Mouse (Mus musculus): ENCODE data around the gene Rps6ka5. TPM values are rescaled to one million over a fixed set of nuclear protein-coding genes. Genes with fewer than 3 reads are reported as not detected.

The Rps6ka5 gene
- total and polyA plus RNA-seq, 2 experiments from 2014 or later = 6.2 to 10.5 TPM

DNA sequence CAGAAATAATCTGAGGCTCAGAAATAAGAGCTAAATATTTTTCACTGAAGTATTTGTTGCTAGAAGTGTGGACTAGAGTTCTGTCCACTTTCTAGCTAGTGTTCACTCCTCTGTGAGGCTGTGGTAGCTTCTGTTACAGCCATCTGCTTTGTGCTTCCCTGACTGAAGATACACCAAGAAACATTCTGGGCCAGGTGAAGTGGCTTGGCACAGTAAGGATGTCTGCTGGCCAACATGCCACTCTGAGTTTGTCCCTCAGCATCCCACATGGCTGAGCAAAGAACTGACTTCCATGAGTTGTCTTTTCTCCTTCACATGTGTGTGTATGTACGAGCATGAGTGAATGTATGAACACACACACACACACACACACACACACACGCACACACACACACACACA, 147.6 kb downstream of the Rps6ka5 start:
- WGBS = 94% methylated on average over 2 of the region's 2 CpGs
- DNase-seq (ENCODE audit: low spot score) (peak; percentile 18), ATAC-seq (no peak)
- no peak overlapping the region for H3K27ac ChIP-seq
- no peaks in the 10 kb centered on the region for H3K27me3 ChIP-seq (ENCODE audit: insufficient read depth, low read length)
- TF ChIP-seq CTCF (IDR thresholded peaks at IDR 0.05; ENCODE audit: low read depth) = no peak
- H3K9me3 ChIP-seq (ENCODE audit: low read length) = no peaks in the 10 kb centered on the region
- H3K4me3 ChIP-seq (ENCODE audit: low read length) = no peak overlapping the region
- H3K36me3 ChIP-seq (ENCODE audit: insufficient read depth, low read length) = 0 out of 2 replicates have a peak, but pooled peaks cover under 1% of the 10 kb centered on the region
- H3K9ac ChIP-seq (replicated peaks; ENCODE audit: low read length) = no peak overlapping the region
- no peak overlapping the region for H3K4me2 ChIP-seq (ENCODE audit: low read depth, low read length)
- H3K4me1 ChIP-seq (ENCODE audit: insufficient read depth, low read length) = no peaks in the 10 kb centered on the region

DNA sequence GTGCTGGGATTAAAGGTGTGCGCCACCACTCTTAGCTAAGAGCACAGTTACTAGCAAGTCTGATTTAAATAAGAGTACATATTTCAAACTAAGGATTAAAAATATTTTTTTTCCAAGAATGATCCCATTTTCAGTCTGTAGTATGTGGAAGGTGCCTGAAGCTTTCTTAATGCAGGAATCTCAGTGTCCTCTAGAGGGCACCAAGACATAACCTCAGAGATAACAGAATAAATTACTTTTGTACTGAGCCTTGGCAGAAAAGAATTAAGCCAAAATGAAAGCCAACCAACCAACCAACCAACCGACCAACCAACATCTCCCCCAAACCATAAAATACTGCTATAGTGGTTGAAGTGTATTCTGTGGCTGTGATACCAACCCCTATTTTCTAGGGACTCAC, 148.5 kb downstream of the Rps6ka5 start:
- no peak overlapping the region for H3K4me3 ChIP-seq (ENCODE audit: low read length)
- DNase-seq (ENCODE audit: low spot score) (peak; percentile 81), ATAC-seq (peak; percentile 45; the same call in 1 of the 2 replicates)
- no peak overlapping the region for H3K27ac ChIP-seq
- H3K27me3 ChIP-seq (ENCODE audit: insufficient read depth, low read length) = no peaks in the 10 kb centered on the region
- 0 out of 2 replicates have a peak, but pooled peaks cover 7% of the 10 kb centered on the region for H3K36me3 ChIP-seq (ENCODE audit: insufficient read depth, low read length)
- no peak overlapping the region for H3K9ac ChIP-seq (replicated peaks; ENCODE audit: low read length)
- no peaks in the 10 kb centered on the region for H3K9me3 ChIP-seq (ENCODE audit: low read length)
- no peaks in the 10 kb centered on the region for H3K4me1 ChIP-seq (ENCODE audit: insufficient read depth, low read length)
- 52% methylated on average over 2 of the region's 2 CpGs for WGBS
- TF ChIP-seq CTCF (IDR thresholded peaks at IDR 0.05; ENCODE audit: low read depth) = peak; percentile 81
- no peak overlapping the region for H3K4me2 ChIP-seq (ENCODE audit: low read depth, low read length)

DNA sequence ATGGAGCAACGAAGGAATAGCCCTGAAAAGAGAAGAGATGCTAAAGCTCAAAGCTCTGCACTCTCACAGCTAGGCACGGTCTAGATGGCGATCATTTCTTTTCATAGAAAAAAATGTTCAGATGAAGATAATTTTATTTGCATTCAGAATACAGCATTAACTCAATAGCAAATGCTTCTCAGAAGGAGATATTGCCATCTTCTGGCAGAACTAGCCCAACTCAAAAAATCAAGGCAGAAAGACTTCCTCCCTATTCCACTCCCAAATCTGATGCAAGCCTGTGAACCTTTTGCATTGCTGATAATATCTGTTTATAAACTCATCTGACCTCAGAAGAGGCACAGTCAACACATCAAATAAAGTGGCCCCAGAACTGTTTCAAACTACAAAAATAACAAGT, 151.0 kb downstream of the Rps6ka5 start:
- Histone ChIP-seq H3K9ac (replicated peaks; ENCODE audit: low read length) (no peak overlapping the region), H3K4me2 (ENCODE audit: low read depth, low read length) (no peak overlapping the region), H3K27ac (no peak overlapping the region), H3K9me3 (ENCODE audit: low read length) (no peaks in the 10 kb centered on the region), H3K36me3 (ENCODE audit: insufficient read depth, low read length) (0 out of 2 replicates have a peak, but pooled peaks cover 11% of the 10 kb centered on the region), H3K27me3 (ENCODE audit: insufficient read depth, low read length) (no peaks in the 10 kb centered on the region), H3K4me1 (ENCODE audit: insufficient read depth, low read length) (no peaks in the 10 kb centered on the region), H3K4me3 (ENCODE audit: low read length) (no peak overlapping the region)
- TF ChIP-seq CTCF (IDR thresholded peaks at IDR 0.05; ENCODE audit: low read depth) = peak; percentile 40
- ATAC-seq = no peak
- 72% methylated on average over 3 of the region's 3 CpGs for WGBS
- peak; percentile 13 for DNase-seq (ENCODE audit: low spot score)

DNA sequence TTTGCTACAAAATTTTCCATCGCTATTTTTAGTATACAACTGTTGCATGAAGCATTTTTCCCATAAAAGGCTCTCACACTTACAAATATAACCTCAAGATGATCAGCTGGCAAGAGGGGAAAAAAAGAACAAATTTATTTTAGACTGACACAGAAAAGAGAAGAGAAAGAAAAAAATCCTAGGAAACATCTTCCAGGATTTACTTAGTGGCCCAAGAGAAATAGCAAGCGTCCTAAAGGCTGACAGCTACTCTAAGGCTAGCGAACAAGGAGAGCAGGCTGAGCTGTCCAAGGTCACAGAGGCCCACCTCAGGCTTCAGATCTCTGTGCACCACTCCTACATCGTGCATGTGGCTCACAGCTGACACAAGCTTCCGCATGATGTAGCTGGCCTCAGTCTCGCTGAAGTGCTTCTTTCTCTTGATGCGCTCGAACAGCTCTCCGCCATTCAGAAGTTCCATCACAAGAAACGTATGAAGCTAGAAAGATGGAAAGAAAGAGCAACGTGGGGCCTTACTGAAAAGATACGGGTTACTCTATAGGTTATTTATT, 156.2 kb downstream of the Rps6ka5 start:
- no peak for TF ChIP-seq CTCF (IDR thresholded peaks at IDR 0.05; ENCODE audit: low read depth)
- H3K4me3 ChIP-seq (ENCODE audit: low read length) = no peak overlapping the region
- H3K27ac ChIP-seq = no peak overlapping the region
- no peaks in the 10 kb centered on the region for H3K27me3 ChIP-seq (ENCODE audit: insufficient read depth, low read length)
- H3K9me3 ChIP-seq (ENCODE audit: low read length) = no peaks in the 10 kb centered on the region
- no peak overlapping the region for H3K4me2 ChIP-seq (ENCODE audit: low read depth, low read length)
- DNase-seq (ENCODE audit: low spot score) (no peak), ATAC-seq (no peak)
- H3K9ac ChIP-seq (replicated peaks; ENCODE audit: low read length) = no peak overlapping the region
- no peaks in the 10 kb centered on the region for H3K4me1 ChIP-seq (ENCODE audit: insufficient read depth, low read length)
- H3K36me3 ChIP-seq (ENCODE audit: insufficient read depth, low read length) = 0 out of 2 replicates have a peak, but pooled peaks cover 11% of the 10 kb centered on the region
- WGBS = 80% methylated on average over 12 of the region's 12 CpGs

DNA sequence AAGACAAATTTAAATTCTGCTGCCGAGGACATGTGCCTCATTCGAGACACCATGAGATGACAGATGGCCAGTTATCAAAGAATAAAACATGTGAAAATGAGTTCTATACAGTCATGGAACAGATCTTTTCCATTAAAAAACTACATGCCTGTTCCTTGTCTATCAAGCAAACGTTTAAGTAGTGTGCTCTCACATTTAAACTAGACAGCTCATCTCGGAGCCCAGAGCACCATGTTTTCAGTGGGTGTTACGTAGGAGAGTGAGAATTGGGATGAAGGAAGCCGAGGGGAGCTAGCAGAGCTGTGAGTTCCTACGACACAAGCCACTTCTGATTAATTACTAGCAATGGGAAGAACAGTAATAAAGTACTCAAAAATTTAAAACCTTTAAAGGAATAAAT, 158.0 kb downstream of the Rps6ka5 start:
- Histone ChIP-seq H3K27me3 (ENCODE audit: insufficient read depth, low read length) (no peaks in the 10 kb centered on the region), H3K27ac (no peak overlapping the region), H3K9ac (replicated peaks; ENCODE audit: low read length) (no peak overlapping the region), H3K4me3 (ENCODE audit: low read length) (no peak overlapping the region), H3K4me2 (ENCODE audit: low read depth, low read length) (no peak overlapping the region), H3K9me3 (ENCODE audit: low read length) (no peaks in the 10 kb centered on the region), H3K4me1 (ENCODE audit: insufficient read depth, low read length) (no peaks in the 10 kb centered on the region), H3K36me3 (ENCODE audit: insufficient read depth, low read length) (0 out of 2 replicates have a peak, but pooled peaks cover 7% of the 10 kb centered on the region)
- DNase-seq (ENCODE audit: low spot score) (no peak), ATAC-seq (no peak)
- WGBS = 87% methylated on average over 7 of the region's 7 CpGs
- no peak for TF ChIP-seq CTCF (IDR thresholded peaks at IDR 0.05; ENCODE audit: low read depth)

DNA sequence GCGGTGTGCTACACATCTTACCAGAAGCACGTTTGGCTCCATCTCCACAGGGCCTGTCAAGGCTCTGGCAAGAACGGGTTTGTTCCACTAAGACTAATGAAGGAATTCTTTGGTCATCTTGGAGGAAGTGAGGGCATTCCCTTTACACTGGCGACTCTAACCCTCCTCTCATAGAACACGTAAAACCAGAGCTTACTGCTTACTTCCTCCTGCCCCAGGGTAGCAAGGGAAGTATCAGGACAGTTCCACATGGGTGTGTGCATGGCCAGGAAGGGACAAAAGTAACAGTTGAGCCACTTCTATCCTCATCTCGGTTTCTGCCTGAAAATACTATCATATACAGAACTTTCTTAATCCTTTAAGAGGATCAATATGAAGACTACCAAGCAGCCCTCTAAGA, 158.7 kb downstream of the Rps6ka5 start:
- H3K27me3 ChIP-seq (ENCODE audit: insufficient read depth, low read length) = no peaks in the 10 kb centered on the region
- no peak for TF ChIP-seq CTCF (IDR thresholded peaks at IDR 0.05; ENCODE audit: low read depth)
- 0 out of 2 replicates have a peak, but pooled peaks cover 3% of the 10 kb centered on the region for H3K36me3 ChIP-seq (ENCODE audit: insufficient read depth, low read length)
- no peak overlapping the region for H3K4me2 ChIP-seq (ENCODE audit: low read depth, low read length)
- no peaks in the 10 kb centered on the region for H3K9me3 ChIP-seq (ENCODE audit: low read length)
- no peak overlapping the region for H3K4me3 ChIP-seq (ENCODE audit: low read length)
- H3K9ac ChIP-seq (replicated peaks; ENCODE audit: low read length) = no peak overlapping the region
- no peaks in the 10 kb centered on the region for H3K4me1 ChIP-seq (ENCODE audit: insufficient read depth, low read length)
- ATAC-seq (no peak), DNase-seq (ENCODE audit: low spot score) (no peak)
- no peak overlapping the region for H3K27ac ChIP-seq
- 87% methylated on average over 6 of the region's 6 CpGs for WGBS

DNA sequence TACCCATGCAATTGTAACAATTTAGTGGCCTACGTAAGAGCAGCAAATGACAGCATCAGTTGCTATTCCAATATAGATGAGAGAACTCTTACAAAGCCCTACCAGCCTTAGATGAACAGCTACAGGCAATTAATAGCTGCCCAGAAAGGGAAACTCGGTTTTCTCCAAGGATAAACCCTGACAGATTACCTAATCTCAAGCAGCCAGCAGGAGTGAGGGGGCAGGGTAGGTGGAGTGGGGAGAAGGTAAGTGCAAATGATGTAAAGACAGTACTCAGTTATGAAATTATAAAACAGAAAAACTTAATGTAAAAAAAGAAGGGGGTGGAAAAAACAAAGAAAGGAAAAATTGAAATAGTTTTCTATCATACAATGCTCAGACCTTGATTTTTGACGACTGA, 159.2 kb downstream of the Rps6ka5 start:
- DNase-seq (ENCODE audit: low spot score) = no peak
- ATAC-seq = no peak
- no peak overlapping the region for H3K9ac ChIP-seq (replicated peaks; ENCODE audit: low read length)
- no peak overlapping the region for H3K27ac ChIP-seq
- H3K27me3 ChIP-seq (ENCODE audit: insufficient read depth, low read length) = no peaks in the 10 kb centered on the region
- no peaks in the 10 kb centered on the region for H3K4me1 ChIP-seq (ENCODE audit: insufficient read depth, low read length)
- no peaks in the 10 kb centered on the region for H3K9me3 ChIP-seq (ENCODE audit: low read length)
- no peaks in the 10 kb centered on the region for H3K36me3 ChIP-seq (ENCODE audit: insufficient read depth, low read length)
- no peak for TF ChIP-seq CTCF (IDR thresholded peaks at IDR 0.05; ENCODE audit: low read depth)
- no peak overlapping the region for H3K4me3 ChIP-seq (ENCODE audit: low read length)
- H3K4me2 ChIP-seq (ENCODE audit: low read depth, low read length) = no peak overlapping the region
- 82% methylated on average over 3 of the region's 3 CpGs for WGBS
